Mouse (Mus musculus) heart, postnatal 0 days (tissue): ENCODE measurements around the gene Psma5. TPM values are rescaled to one million over a fixed set of nuclear protein-coding genes. Genes with fewer than 3 reads are reported as not detected.

ENCODE experiments used
- ATAC-seq: fragments of 200-750 bp; cut with Nextera tagmentation; 2 replicates; pipeline ENCODE4 v1.8.0; 2017; ENCODE audit warnings: low read depth, moderate number of reproducible peaks, moderate library complexity; ENCODE audit not compliant: insufficient read depth
- DNase-seq: peaks from one replicate; pipeline ENCODE4 v3.0.0-alpha.2; 2016; ENCODE audit warnings: low spot score
- H3K27ac ChIP-seq: fragments of 300-500 bp; sonication (generic); 2 replicates; pipeline ENCODE4 v1.5.1; 2014; ENCODE audit warnings: low read depth, mild to moderate bottlenecking
- H3K27me3 ChIP-seq: fragments of 300-500 bp; sonication (generic); 2 replicates; pipeline ENCODE4 v1.6.1; 2014; ENCODE audit warnings: low read length, mixed read lengths; ENCODE audit not compliant: control insufficient read depth, insufficient read depth
- H3K36me3 ChIP-seq: fragments of 300-500 bp; sonication (generic); replicated peaks from 2 replicates; pipeline ENCODE4 v1.6.1; 2014; ENCODE audit warnings: low read length, mixed read lengths; ENCODE audit not compliant: control insufficient read depth, insufficient read depth
- H3K4me1 ChIP-seq: fragments of 300-500 bp; sonication (generic); 2 replicates; pipeline ENCODE4 v1.6.1; 2014; ENCODE audit warnings: antibody characterized with exemption; ENCODE audit not compliant: control insufficient read depth, insufficient read depth
- H3K4me2 ChIP-seq: fragments of 300-500 bp; sonication (generic); 2 replicates; pipeline ENCODE4 v1.6.1; 2014; ENCODE audit warnings: low read depth, mild to moderate bottlenecking, low read length, moderate library complexity
- H3K4me3 ChIP-seq: fragments of 300-500 bp; sonication (generic); 2 replicates; pipeline ENCODE4 v1.5.1; 2014; ENCODE audit warnings: low read depth, low read length
- H3K9ac ChIP-seq: fragments of 300-500 bp; sonication (generic); replicated peaks from 2 replicates; pipeline ENCODE4 v1.6.1; 2014; ENCODE audit warnings: low read depth, low read length, mixed read lengths
- H3K9me3 ChIP-seq: fragments of 300-500 bp; sonication (generic); replicated peaks from 2 replicates; pipeline ENCODE4 v1.6.1; 2016; ENCODE audit warnings: low read length; ENCODE audit not compliant: control insufficient read depth
- CTCF ChIP-seq: IDR thresholded peaks from 2 replicates; pipeline ENCODE4 v1.5.1; 2016; ENCODE audit warnings: antibody characterized with exemption, control low read depth, low read depth
- EP300 ChIP-seq: IDR thresholded peaks from 2 replicates; pipeline ENCODE4 v1.6.1; 2016; ENCODE audit warnings: antibody characterized with exemption, low read depth
- WGBS: fragments of 180-500 bp; shearing (Covaris S2); extraction: QIAGEN DNeasy Blood & Tissue Kit; methylation state at CpG from one replicate; pipeline ENCODE4 v1.1.7; 2014; 5-methylcytosine and 5-hydroxymethylcytosine counted together
- polyA plus RNA-seq: library from polyadenylated mRNA; unstranded; fragments of >200 nt; fragmentation: Nextera tagmentation; extraction: Ambion mirVana; gene quantifications from 2 replicates; pipeline ENCODE4 v1.2.1, GENCODE M21; 2015
- total RNA-seq: library from RNA; depleted of rRNA; stranded (reverse); fragments of >200 nt; gene quantifications from 2 replicates; pipeline ENCODE4 v1.2.3, GENCODE M21; 2014; ENCODE audit warnings: low replicate concordance

Psma5 gene
- total and polyA plus RNA-seq, 2 experiments from 2014 or later: 82.6 to 180 TPM

GRCm38 (mm10) chr3:108322136-108322535 is 65.4 kb downstream of the Psma5 start:
- H3K4me3 ChIP-seq: no peak overlapping the region
- WGBS: 72% methylated on average over 4 of the region's 4 CpGs
- DNase-seq (no peak), ATAC-seq (no peak)
- peaks cover 6% of the 10 kb centered on the region for H3K4me1 ChIP-seq
- H3K27me3 ChIP-seq: no peaks in the 10 kb centered on the region
- no peaks in the 10 kb centered on the region for H3K9me3 ChIP-seq
- TF ChIP-seq EP300: no peak
- TF ChIP-seq CTCF: no peak
- no peak overlapping the region for H3K4me2 ChIP-seq
- H3K9ac ChIP-seq: no peak overlapping the region
- H3K36me3 ChIP-seq: peaks cover 11% of the 10 kb centered on the region; the same call in 1 of the 2 replicates
- H3K27ac ChIP-seq: no peak overlapping the region

- no peak for ATAC-seq
- Histone ChIP-seq H3K9ac (no peak overlapping the region), H3K4me1 (peaks cover 6% of the 10 kb centered on the region), H3K4me2 (no peak overlapping the region), H3K27me3 (no peaks in the 10 kb centered on the region), H3K36me3 (peaks cover 11% of the 10 kb centered on the region; the same call in 1 of the 2 replicates), H3K27ac (no peak overlapping the region), H3K9me3 (no peaks in the 10 kb centered on the region), H3K4me3 (no peak overlapping the region)
- DNase-seq: no peak
- TF ChIP-seq CTCF: no peak
- no peak for TF ChIP-seq EP300
- WGBS: 90% methylated on average over 3 of the region's 3 CpGs
Measured at GRCm38 (mm10) chr3:108322962-108323361, 66.2 kb downstream of the Psma5 start.

DNA sequence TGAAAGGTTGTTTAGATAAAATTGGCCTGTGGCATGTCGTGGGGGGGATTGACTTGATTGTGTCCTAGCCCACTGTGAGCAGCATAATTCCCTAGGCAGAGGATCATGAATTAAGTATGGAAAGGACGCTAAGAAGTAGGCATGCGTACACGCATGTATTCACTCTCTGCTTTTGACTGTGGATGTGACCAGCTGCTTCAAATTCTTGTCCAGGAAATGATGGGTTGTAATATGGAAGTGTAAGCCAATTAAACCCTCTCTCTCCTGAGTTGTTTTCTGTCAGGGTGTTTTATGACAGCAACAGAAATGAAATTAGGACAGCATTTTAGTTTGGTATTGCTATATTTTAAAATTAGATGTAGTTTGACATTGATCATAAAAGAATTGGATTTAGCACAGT is 68.1 kb downstream of the Psma5 start:
- WGBS: 83% methylated on average over 4 of the region's 4 CpGs
- H3K4me2 ChIP-seq: no peak overlapping the region
- peaks cover 11% of the 10 kb centered on the region; the same call in 1 of the 2 replicates for H3K36me3 ChIP-seq
- H3K4me3 ChIP-seq: no peak overlapping the region
- H3K27me3 ChIP-seq: no peaks in the 10 kb centered on the region
- no peak for ATAC-seq
- DNase-seq: no peak
- H3K27ac ChIP-seq: no peak overlapping the region
- H3K9ac ChIP-seq: no peak overlapping the region
- no peak for TF ChIP-seq EP300
- TF ChIP-seq CTCF: no peak
- H3K9me3 ChIP-seq: no peaks in the 10 kb centered on the region
- H3K4me1 ChIP-seq: peaks cover 5% of the 10 kb centered on the region

GRCm38 (mm10) chr3:108325521-108325920 is 68.8 kb downstream of the Psma5 start:
- 0 out of 2 replicates have a peak, but pooled peaks cover 4% of the 10 kb centered on the region for H3K4me1 ChIP-seq
- no peak for ATAC-seq

DNA sequence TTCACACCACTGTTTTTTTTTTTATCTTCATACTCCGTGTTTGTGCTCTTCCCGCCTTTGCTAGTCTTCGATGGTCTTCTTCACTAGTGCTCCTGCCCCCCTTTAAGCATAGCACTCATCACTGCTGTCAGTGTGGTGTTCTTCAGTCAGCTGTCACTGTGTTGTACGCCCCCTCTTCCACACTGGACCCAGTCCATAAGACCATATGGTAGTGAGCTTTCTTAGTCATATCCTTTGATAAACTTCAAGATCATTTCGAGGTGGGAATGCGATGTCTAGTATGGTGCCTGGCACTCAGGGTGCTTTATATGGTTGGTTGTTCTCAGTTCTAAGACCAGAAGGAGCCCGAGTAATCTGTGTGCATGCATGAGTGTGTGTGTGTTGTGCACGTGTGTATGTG is 70.5 kb downstream of the Psma5 start:
- peaks cover 14% of the 10 kb centered on the region for H3K36me3 ChIP-seq
- H3K9me3 ChIP-seq: no peaks in the 10 kb centered on the region
- H3K27me3 ChIP-seq: no peaks in the 10 kb centered on the region
- TF ChIP-seq CTCF: no peak
- TF ChIP-seq EP300: no peak
- no peak overlapping the region for H3K9ac ChIP-seq
- H3K4me2 ChIP-seq: no peak overlapping the region
- no peak for ATAC-seq
- no peak overlapping the region for H3K4me3 ChIP-seq
- no peak for DNase-seq
- 74% methylated on average over 8 of the region's 8 CpGs for WGBS
- H3K4me1 ChIP-seq: 0 out of 2 replicates have a peak, but pooled peaks cover 4% of the 10 kb centered on the region
- H3K27ac ChIP-seq: no peak overlapping the region

More at GRCm38 (mm10) chr3:108325521-108325920, 68.8 kb downstream of the Psma5 start:
- H3K4me3 ChIP-seq: no peak overlapping the region
- H3K9ac ChIP-seq: no peak overlapping the region
- WGBS: 90% methylated on average over 9 of the region's 9 CpGs
- H3K27me3 ChIP-seq: no peaks in the 10 kb centered on the region
- no peaks in the 10 kb centered on the region for H3K9me3 ChIP-seq
- no peak for DNase-seq
- no peak overlapping the region for H3K4me2 ChIP-seq
- no peak overlapping the region for H3K27ac ChIP-seq
- TF ChIP-seq EP300 (no peak), CTCF (no peak)
- H3K36me3 ChIP-seq: peaks cover 11% of the 10 kb centered on the region; the same call in 1 of the 2 replicates

DNA sequence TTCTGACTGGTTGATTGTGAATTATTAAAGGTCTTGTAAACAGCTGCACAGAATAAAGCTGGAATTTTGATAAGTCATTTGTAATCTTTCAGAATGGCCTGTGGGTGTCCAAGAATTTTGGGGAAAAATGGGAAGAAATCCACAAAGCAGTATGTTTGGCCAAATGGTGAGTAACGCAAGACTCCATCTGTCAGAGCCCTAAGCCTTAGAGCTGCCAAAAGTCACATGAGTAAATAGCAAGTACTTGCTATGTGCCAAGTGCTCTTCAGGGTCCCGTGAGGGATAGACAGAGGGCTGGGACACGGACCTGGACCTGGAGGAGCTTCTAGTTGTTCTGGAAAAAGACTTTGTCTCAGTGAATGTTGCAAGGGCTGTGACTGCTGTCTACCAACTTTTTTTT is 71.2 kb downstream of the Psma5 start:
- Histone ChIP-seq H3K4me3 (no peak overlapping the region), H3K36me3 (peaks cover 20% of the 10 kb centered on the region), H3K27ac (peak overlapping the region; percentile 74), H3K27me3 (no peaks in the 10 kb centered on the region), H3K4me2 (peak overlapping the region; percentile 29), H3K4me1 (0 out of 2 replicates have a peak, but pooled peaks cover 4% of the 10 kb centered on the region), H3K9me3 (no peaks in the 10 kb centered on the region), H3K9ac (no peak overlapping the region)
- DNase-seq: peak; percentile 25
- ATAC-seq: peak; percentile 28; the same call in 1 of the 2 replicates
- WGBS: 45% methylated on average over 3 of the region's 3 CpGs
- no peak for TF ChIP-seq CTCF
